Mouse (Mus musculus) MEL (cell line): ENCODE data around the gene Tubb2b. TPM values are rescaled to one million over a fixed set of nuclear protein-coding genes. Genes with fewer than 3 reads are reported as not detected.
"Not testable (repeated sequence)": the region's sequence is repeated elsewhere in the genome, so short reads cannot be mapped to it uniquely, and the experiment has no call there.

Experiments used
- DNase-seq: peaks from one replicate; pipeline ENCODE4 v3.0.0; 2011; ENCODE audit warnings: low read depth, low spot score
- H3K27ac ChIP-seq: 2 replicates; pipeline ENCODE4 v1.5.1; 2012; ENCODE audit warnings: low read depth, mild to moderate bottlenecking, control low read depth, low read length, moderate library complexity; ENCODE audit not compliant: control insufficient read depth
- H3K27me3 ChIP-seq, 2 experiments: fragments of 150-350 bp in 1 of 2; sonication (generic) in 1 of 2; 2 replicates each; pipeline ENCODE4 v1.6.1; 2012; ENCODE audit warnings: low read length in 2 of 2, mild to moderate bottlenecking in 2 of 2, improper control_type of control experiment in 1 of 2, moderate library complexity in 1 of 2; ENCODE audit not compliant: insufficient read depth in 2 of 2, control insufficient read depth in 1 of 2
- H3K36me3 ChIP-seq, 2 experiments: 2 replicates each; pipeline ENCODE4 v1.6.1; 2012 to 2014; ENCODE audit warnings: low read length in 2 of 2, improper control_type of control experiment in 1 of 2, inconsistent platforms in 1 of 2, mild to moderate bottlenecking in 1 of 2; ENCODE audit not compliant: insufficient read depth in 2 of 2, control insufficient read depth in 1 of 2
- H3K4me1 ChIP-seq, 2 experiments: fragments of 150-350 bp in 1 of 2; sonication (generic) in 1 of 2; 2 replicates each; pipeline ENCODE4 v1.6.1; 2012; ENCODE audit warnings: low read length in 2 of 2, improper control_type of control experiment in 1 of 2, mild to moderate bottlenecking in 1 of 2; ENCODE audit not compliant: insufficient read depth in 2 of 2, control insufficient read depth in 1 of 2
- H3K4me3 ChIP-seq, 2 experiments: fragments of 150-350 bp in 1 of 2; sonication (generic) in 1 of 2; 2 replicates each; pipeline ENCODE4 v1.5.1; 2012; ENCODE audit warnings: low read depth in 2 of 2, low read length in 2 of 2, mild to moderate bottlenecking in 2 of 2, moderate library complexity in 2 of 2, control low read depth in 1 of 2, improper control_type of control experiment in 1 of 2; ENCODE audit not compliant: control insufficient read depth in 1 of 2, insufficient read depth in 1 of 2
- H3K79me2 ChIP-seq: 2 replicates; pipeline ENCODE4 v1.6.1; 2012; ENCODE audit warnings: mild to moderate bottlenecking, low read length, moderate library complexity; ENCODE audit not compliant: control insufficient read depth, poor library complexity, insufficient read depth
- H3K9ac ChIP-seq: 2 replicates; pipeline ENCODE4 v1.6.1; 2012; ENCODE audit warnings: low read depth, mild to moderate bottlenecking, control low read depth, low read length, moderate library complexity; ENCODE audit not compliant: control insufficient read depth, poor library complexity, severe bottlenecking
- H3K9me3 ChIP-seq: fragments of 150-350 bp; sonication (generic); replicated peaks from 2 replicates; pipeline ENCODE4 v1.6.1; 2012; ENCODE audit warnings: mild to moderate bottlenecking, low read length, improper control_type of control experiment, moderate library complexity; ENCODE audit not compliant: insufficient read depth
- CHD1 ChIP-seq: IDR thresholded peaks from 2 replicates; pipeline ENCODE4 v1.6.1; 2012; ENCODE audit warnings: low read depth, mild to moderate bottlenecking, inconsistent platforms, low read length, improper control_type of control experiment
- CHD2 ChIP-seq: IDR thresholded peaks from 2 replicates; pipeline ENCODE4 v1.6.1; 2011; ENCODE audit warnings: low read length, improper control_type of control experiment
- CTCF ChIP-seq, 3 experiments: IDR thresholded peaks in 2 of 3; conservative IDR thresholded peaks in 1 of 3; 2 replicates each; pipeline ENCODE4 v1.5.1; 2011 to 2012; ENCODE audit warnings: low read length in 3 of 3, low read depth in 2 of 3, mild to moderate bottlenecking in 2 of 3, improper control_type of control experiment in 1 of 3, inconsistent platforms in 1 of 3, mixed read lengths in 1 of 3, moderate library complexity in 1 of 3; ENCODE audit not compliant: control insufficient read depth in 1 of 3, insufficient read depth in 1 of 3, poor library complexity in 1 of 3, severe bottlenecking in 1 of 3
- E2F4 ChIP-seq: IDR thresholded peaks from 2 replicates; pipeline ENCODE4 v1.6.1; 2011; ENCODE audit warnings: low read depth, low read length, improper control_type of control experiment, borderline replicate concordance
- ELF1 ChIP-seq: IDR thresholded peaks from 2 replicates; pipeline ENCODE4 v1.6.1; 2014; ENCODE audit warnings: low read depth, mild to moderate bottlenecking, inconsistent platforms, low read length, improper control_type of control experiment, moderate library complexity
- GABPA ChIP-seq: IDR thresholded peaks from 2 replicates; pipeline ENCODE4 v1.6.1; 2012; ENCODE audit warnings: low read depth, mild to moderate bottlenecking, inconsistent platforms, low read length, improper control_type of control experiment, moderate library complexity
- GATA1 ChIP-seq: IDR thresholded peaks from 2 replicates; pipeline ENCODE4 v1.6.1; 2011; ENCODE audit warnings: low read depth, low read length, improper control_type of control experiment
- HCFC1 ChIP-seq: IDR thresholded peaks from 2 replicates; pipeline ENCODE4 v1.6.1; 2012; ENCODE audit warnings: low read depth, mild to moderate bottlenecking, inconsistent platforms, low read length, improper control_type of control experiment, moderate library complexity
- JUND ChIP-seq: IDR thresholded peaks from 2 replicates; pipeline ENCODE4 v1.6.1; 2011; ENCODE audit warnings: low read depth, mild to moderate bottlenecking, improper control_type of control experiment, low read length
- KAT2A ChIP-seq: conservative IDR thresholded peaks from 2 replicates; pipeline ENCODE4 v1.6.1; 2012; ENCODE audit warnings: low read depth, low read length, improper control_type of control experiment, inconsistent platforms
- MAFK ChIP-seq: IDR thresholded peaks from 2 replicates; pipeline ENCODE4 v1.6.1; 2011; ENCODE audit warnings: low read depth, mild to moderate bottlenecking, low read length, improper control_type of control experiment, borderline replicate concordance
- MAX ChIP-seq: IDR thresholded peaks from 2 replicates; pipeline ENCODE4 v1.6.1; 2011; ENCODE audit warnings: low read length, improper control_type of control experiment
- MAZ ChIP-seq: IDR thresholded peaks from 2 replicates; pipeline ENCODE4 v1.6.1; 2012; ENCODE audit warnings: low read depth, mild to moderate bottlenecking, inconsistent platforms, low read length, improper control_type of control experiment
- MEF2A ChIP-seq: IDR thresholded peaks from 2 replicates; pipeline ENCODE4 v1.6.1; 2014; ENCODE audit warnings: low read depth, mild to moderate bottlenecking, inconsistent platforms, low read length, improper control_type of control experiment; ENCODE audit not compliant: poor library complexity, insufficient replicate concordance, severe bottlenecking; ENCODE audit errors: extremely low read depth
- MXI1 ChIP-seq: IDR thresholded peaks from 2 replicates; pipeline ENCODE4 v1.6.1; 2011; ENCODE audit warnings: mild to moderate bottlenecking, low read depth, low read length, improper control_type of control experiment
- MYC ChIP-seq: IDR thresholded peaks from 2 replicates; pipeline ENCODE4 v1.6.1; 2011; ENCODE audit warnings: low read depth, mild to moderate bottlenecking, low read length, improper control_type of control experiment, moderate library complexity
- NRF1 ChIP-seq: IDR thresholded peaks from 2 replicates; pipeline ENCODE4 v1.6.1; 2014; ENCODE audit warnings: low read depth, mild to moderate bottlenecking, inconsistent platforms, low read length, improper control_type of control experiment, moderate library complexity; ENCODE audit not compliant: poor library complexity, insufficient read depth, severe bottlenecking
- POLR2A ChIP-seq, 2 experiments: IDR thresholded peaks; 2 replicates each; pipeline ENCODE4 v1.6.1; 2011 to 2012; ENCODE audit warnings: low read length in 2 of 2, mild to moderate bottlenecking in 2 of 2, control low read depth in 1 of 2, improper control_type of control experiment in 1 of 2, low read depth in 1 of 2, moderate library complexity in 1 of 2; ENCODE audit not compliant: control insufficient read depth in 1 of 2, insufficient read depth in 1 of 2, poor library complexity in 1 of 2
- POLR2AphosphoS2 ChIP-seq: IDR thresholded peaks from 2 replicates; pipeline ENCODE4 v1.6.1; 2011; ENCODE audit warnings: low read length, improper control_type of control experiment
- RAD21 ChIP-seq: IDR thresholded peaks from 2 replicates; pipeline ENCODE4 v1.6.1; 2011; ENCODE audit warnings: mild to moderate bottlenecking, low read depth, low read length, improper control_type of control experiment
- RCOR1 ChIP-seq: IDR thresholded peaks from 2 replicates; pipeline ENCODE4 v1.6.1; 2012; ENCODE audit warnings: low read depth, mild to moderate bottlenecking, inconsistent platforms, low read length, improper control_type of control experiment
- SIN3A ChIP-seq: IDR thresholded peaks from 2 replicates; pipeline ENCODE4 v1.6.1; 2012; ENCODE audit warnings: low read length, improper control_type of control experiment, inconsistent platforms
- TCF12 ChIP-seq: IDR thresholded peaks from 2 replicates; pipeline ENCODE4 v1.6.1; 2014; ENCODE audit warnings: low read depth, mild to moderate bottlenecking, inconsistent platforms, low read length, improper control_type of control experiment, moderate library complexity
- ZMIZ1 ChIP-seq: IDR thresholded peaks from 2 replicates; pipeline ENCODE4 v1.6.1; 2012; ENCODE audit warnings: low read depth, mild to moderate bottlenecking, inconsistent platforms, low read length, improper control_type of control experiment, moderate library complexity
- polyA plus RNA-seq, 2 experiments: library from polyadenylated mRNA; stranded (reverse) in 1 of 2; unstranded in 1 of 2; fragments of >175 nt in 1 of 2; fragments of >200 nt in 1 of 2; gene quantifications; 2 replicates each; pipeline versions ENCODE4 v1.2.1 to v1.2.4; 2012; ENCODE audit warnings: low replicate concordance in 2 of 2, low read depth in 1 of 2; ENCODE audit not compliant: insufficient read length in 2 of 2, insufficient read depth in 1 of 2, missing spikeins in 1 of 2
- total RNA-seq: library from RNA; depleted of rRNA; stranded (reverse); fragments of 300-350 nt; gene quantifications from 2 replicates; pipeline ENCODE4 v1.2.3, GENCODE M21; 2012

Gene Tubb2b
- total and polyA plus RNA-seq, 3 experiments: 1.4 to 10.6 TPM; not detected in 1

DNA sequence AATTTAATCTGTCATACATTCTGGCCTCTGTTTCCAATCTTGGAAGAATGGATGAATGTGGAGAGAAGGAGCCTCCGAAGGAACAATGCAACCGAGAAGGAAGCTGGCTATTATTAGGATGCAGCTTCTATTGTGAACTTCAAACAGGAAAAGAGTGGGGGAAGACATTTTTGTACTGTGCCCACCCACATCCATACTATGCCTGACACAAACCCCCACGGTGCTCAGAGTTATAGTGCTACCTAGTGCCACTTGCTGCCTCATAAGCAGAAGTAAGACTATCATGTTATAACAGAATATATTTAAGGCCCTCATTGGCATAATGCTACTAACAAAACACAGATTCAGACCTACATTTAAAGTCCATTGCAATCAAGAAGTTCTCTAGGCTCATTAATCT lies 40.9 kb downstream of the Tubb2b start:
- peak overlapping the region; percentile 18 to 54; a peak in 3 of 4 replicates for H3K4me3 ChIP-seq
- no peak for DNase-seq
- H3K27me3 ChIP-seq: no peaks in the 10 kb centered on the region
- H3K36me3 ChIP-seq: peaks cover 0 to 7% of the 10 kb centered on the region in 2 experiments; a peak in 2 of 4 replicates
- H3K79me2 ChIP-seq: no peaks in the 10 kb centered on the region
- no peak overlapping the region for H3K27ac ChIP-seq
- peaks cover 4 to 17% of the 10 kb centered on the region in 2 experiments for H3K4me1 ChIP-seq
- H3K9ac ChIP-seq: peak overlapping the region; percentile 15; the same call in 1 of the 2 replicates
- TF ChIP-seq RCOR1 (no peak), MYC (no peak), GABPA (no peak), CTCF (IDR thresholded peaks at IDR 0.05 in 2 of 3, conservative IDR thresholded peaks at IDR 0.05 in 1 of 3; ENCODE audit: control insufficient read depth in 1 of 3, insufficient read depth in 1 of 3, low read depth in 2 of 3, low read length in 3 of 3, poor library complexity in 1 of 3, severe bottlenecking in 1 of 3) (no peak), TCF12 (no peak), MEF2A (no peak), HCFC1 (no peak), KAT2A (no peak), MAX (no peak), JUND (no peak), RAD21 (no peak), POLR2AphosphoS2 (no peak), ELF1 (no peak), ZMIZ1 (no peak), MAZ (no peak), CHD2 (no peak), MAFK (no peak)
- TF ChIP-seq, all 39 proteins: peak for 0
- H3K9me3 ChIP-seq: no peaks in the 10 kb centered on the region

DNA sequence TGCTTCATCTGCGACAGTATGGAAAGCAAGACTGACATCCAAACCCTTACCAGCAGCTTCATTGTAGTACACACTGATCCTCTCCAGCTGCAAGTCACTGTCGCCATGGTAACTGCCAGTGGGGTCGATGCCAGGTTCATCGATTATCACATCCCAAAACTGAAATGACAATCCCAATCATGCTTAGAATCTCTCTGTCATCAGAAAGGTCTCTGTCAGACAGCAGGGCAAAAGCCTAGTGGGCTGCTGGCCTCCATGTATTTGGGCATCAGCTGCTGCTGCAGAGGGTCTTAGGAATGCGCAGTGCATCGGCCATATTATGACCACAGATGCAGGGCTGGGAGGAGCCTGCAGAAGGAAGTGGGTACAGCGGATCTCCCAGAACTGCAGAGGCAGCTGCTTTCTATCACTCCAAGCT lies 41.4 kb downstream of the Tubb2b start:
- Histone ChIP-seq H3K9ac (no peak overlapping the region), H3K36me3 (peaks cover 0 to 7% of the 10 kb centered on the region in 2 experiments; a peak in 2 of 4 replicates), H3K27ac (no peak overlapping the region), H3K9me3 (no peaks in the 10 kb centered on the region), H3K79me2 (no peaks in the 10 kb centered on the region), H3K4me3 (peak overlapping the region; percentile 26 to 54), H3K4me1 (peaks cover 4 to 17% of the 10 kb centered on the region in 2 experiments), H3K27me3 (no peaks in the 10 kb centered on the region)
- peak; percentile 55; the same call in 1 of the 2 replicates for TF ChIP-seq SIN3A
- TF ChIP-seq MXI1: no peak; the same call in 1 of the 2 replicates
- TF ChIP-seq E2F4: no peak
- 0 out of 2 replicates have a peak, but pooled peaks have one; percentile 16 for TF ChIP-seq NRF1
- peak; percentile 25; the same call in 1 of the 2 replicates for TF ChIP-seq GATA1
- no peak for TF ChIP-seq MAZ
- no peak for TF ChIP-seq POLR2A (IDR thresholded peaks at IDR 0.05; ENCODE audit: control insufficient read depth in 1 of 2, insufficient read depth in 1 of 2, low read depth in 1 of 2, low read length in 2 of 2, poor library complexity in 1 of 2)
- no peak for TF ChIP-seq CHD1
- 0 out of 2 replicates have a peak, but pooled peaks have one; percentile 5 for TF ChIP-seq ELF1
- peak; percentile 61 for DNase-seq

DNA sequence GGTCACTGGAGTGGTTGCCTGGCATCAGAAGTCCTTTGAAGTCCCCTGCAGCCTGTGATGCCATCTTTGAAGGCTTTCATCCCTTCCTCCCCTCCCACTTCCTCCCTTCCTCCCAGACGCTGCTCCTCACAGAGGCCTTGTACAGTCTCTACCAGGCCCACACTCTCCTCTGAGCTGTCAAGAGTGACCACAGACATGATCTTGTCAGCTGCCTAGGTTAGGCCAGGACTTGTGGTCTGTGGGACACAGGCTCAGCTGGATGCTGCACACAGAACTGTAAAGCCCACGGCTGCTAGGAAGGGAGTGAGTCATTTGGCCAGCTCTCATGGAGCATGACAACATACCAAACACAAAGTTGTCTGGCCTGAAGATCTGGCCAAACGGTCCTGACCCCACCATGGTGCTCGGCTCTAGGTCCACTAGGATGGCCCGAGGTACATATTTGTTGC lies 42.0 kb downstream of the Tubb2b start:
- not testable (repeated sequence) for DNase-seq, H3K9ac ChIP-seq, H3K4me3 ChIP-seq, H3K27me3 ChIP-seq, H3K27ac ChIP-seq, H3K79me2 ChIP-seq, H3K36me3 ChIP-seq, H3K9me3 ChIP-seq
- H3K4me1 ChIP-seq: peaks cover 4 to 17% of the 10 kb centered on the region in 2 experiments
